Mouse (Mus musculus) retina, postnatal 7 days (tissue): Measurements from ENCODE around the gene Nme4.
"Not testable (repeated sequence)": the region's sequence is repeated elsewhere in the genome, so short reads cannot be mapped to it uniquely, and the experiment has no call there.

ENCODE experiments used
- DNase-seq: peaks from one replicate; pipeline ENCODE4 v3.0.0-alpha.2; 2012; ENCODE audit warnings: low read depth, low spot score

Nme4 gene

DNA sequence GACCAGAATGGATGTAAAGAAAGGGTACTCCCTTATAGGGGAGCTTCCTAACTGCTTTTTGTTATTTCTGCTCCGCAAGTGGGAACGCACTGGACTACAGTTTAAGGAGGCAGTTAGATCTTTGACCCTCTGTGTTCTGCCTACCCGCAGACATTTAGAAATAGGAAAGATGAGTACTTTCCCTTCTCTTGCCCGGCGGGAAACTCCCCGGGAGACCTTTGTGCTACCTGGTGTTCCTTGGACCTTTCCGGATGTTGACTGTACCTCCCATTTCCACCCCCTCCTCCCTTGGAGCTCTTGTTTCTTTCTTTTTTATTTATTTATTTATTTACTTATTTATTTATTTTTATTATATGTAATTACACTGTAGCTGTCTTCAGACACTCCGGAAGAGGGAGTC lies 18.7 kb upstream of the Nme4 start:
- no peak for DNase-seq

DNA sequence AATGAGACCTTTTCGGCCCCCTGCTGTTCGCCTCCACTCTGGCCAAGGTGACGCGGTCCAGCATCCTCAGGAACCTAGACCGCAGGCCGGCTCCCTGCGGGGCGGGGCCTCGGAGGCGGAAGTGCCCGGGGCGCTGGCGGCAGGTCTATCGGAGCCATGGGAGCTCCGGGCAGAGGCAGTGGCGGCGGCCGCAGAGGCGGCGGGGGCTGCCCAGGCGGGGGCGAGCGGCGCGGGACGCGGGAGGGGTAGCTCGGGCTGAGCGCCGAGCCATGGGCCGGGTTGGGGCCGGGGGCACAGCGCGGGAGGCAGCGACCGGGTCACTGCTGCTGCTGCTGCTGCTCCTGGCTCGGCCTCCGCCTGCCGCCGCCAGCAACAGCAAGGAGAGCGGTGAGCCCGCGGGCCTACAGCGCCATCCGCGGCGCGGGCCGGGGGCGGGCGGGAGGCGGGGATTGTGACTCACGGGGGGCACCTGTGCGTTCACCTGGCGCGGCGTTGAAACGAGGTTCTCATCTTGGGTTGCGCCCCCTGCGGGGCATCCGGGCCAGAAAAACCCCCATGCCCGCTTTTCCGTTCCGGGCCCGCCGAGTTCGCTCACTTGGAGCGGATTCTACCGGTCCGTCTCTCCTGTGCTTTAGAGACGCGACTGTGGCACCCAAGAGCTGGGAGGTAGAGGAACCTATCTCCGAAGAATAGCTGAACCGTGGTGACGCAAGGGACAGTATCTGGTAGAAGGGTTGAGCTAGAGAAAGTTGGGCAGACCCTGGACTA lies 18.0 kb upstream of the Nme4 start, which contains the start of gene Tmem8:
Gene Tmem8 (plus strand): TSS at position 119 of the 768 bp plus-strand sequence.
- DNase-seq, result no peak

DNA sequence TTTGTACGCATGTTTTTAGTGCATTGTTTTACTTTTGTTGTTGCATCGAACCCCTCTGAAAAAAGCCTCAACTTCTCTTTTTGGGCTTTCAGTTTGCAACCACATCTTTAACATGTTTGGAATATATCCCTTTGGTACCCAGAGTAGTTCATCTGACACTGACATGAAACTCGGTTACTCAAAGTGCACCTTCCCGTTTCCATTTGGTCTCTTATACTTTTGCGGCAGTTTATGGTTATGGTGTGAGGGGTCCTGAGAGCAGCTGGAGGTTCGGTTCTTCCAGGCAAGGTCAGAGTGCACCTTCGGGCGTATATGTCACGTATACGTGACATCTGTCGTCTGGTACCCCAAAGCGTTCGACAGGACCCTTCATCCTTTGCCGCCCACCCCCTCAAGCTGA lies 17.3 kb upstream of the Nme4 start:
- no peak for DNase-seq

GRCm38 (mm10) chr17:26111722-26112121 lies 16.3 kb upstream of the Nme4 start:
- DNase-seq, result no peak

- no peak for DNase-seq
These were observed 15.6 kb upstream of the Nme4 start for GRCm38 (mm10) chr17:26111024-26111423.

- no peak for DNase-seq
These were observed 14.8 kb upstream of the Nme4 start for GRCm38 (mm10) chr17:26110156-26110555.

GRCm38 (mm10) chr17:26105619-26106018 lies 10.2 kb upstream of the Nme4 start:
- DNase-seq, result no peak

GRCm38 (mm10) chr17:26101478-26101877 lies 6.1 kb upstream of the Nme4 start:
- no peak for DNase-seq

DNA sequence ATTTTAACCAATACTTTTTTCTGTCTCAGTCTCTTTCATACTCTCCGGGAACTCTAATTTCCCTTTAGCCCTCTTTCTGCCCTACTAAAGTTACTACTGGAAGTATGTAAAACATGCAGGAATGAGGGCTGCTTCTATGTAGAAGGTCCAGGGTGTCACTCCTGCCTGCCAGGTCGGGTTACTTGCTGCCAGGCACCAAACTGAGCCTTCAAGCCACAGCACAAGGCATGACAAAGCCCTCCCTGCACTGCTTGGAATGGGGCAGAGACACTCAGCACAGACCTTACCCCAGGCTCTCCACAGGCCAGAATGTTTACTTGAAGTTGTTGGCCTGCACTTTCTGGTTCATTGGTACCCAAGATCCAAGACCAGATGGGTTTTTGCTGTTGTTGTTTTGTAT lies 4.8 kb upstream of the Nme4 start:
- DNase-seq, result no peak

- not testable (repeated sequence) for DNase-seq
These were observed 3.9 kb upstream of the Nme4 start for GRCm38 (mm10) chr17:26099316-26099715.

DNA sequence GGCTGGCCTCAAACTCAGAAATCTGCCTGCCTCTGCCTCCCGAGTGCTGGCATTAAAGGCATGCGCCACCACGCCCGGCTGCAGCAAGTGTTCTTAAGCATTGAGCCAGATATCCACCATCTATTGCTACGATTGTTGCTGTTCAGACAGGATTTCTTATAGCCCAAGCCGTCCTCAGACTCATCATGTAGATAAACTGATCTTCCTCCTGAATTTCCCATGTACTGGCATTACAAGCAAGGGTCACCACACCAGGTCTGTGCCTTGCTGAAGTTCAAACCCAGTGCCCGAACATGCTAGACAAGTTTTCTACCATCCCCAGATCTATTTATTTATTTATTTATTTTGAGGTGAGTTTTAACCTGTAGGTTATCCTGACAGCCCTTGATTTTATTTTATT lies 3.1 kb upstream of the Nme4 start:
- no peak for DNase-seq

DNA sequence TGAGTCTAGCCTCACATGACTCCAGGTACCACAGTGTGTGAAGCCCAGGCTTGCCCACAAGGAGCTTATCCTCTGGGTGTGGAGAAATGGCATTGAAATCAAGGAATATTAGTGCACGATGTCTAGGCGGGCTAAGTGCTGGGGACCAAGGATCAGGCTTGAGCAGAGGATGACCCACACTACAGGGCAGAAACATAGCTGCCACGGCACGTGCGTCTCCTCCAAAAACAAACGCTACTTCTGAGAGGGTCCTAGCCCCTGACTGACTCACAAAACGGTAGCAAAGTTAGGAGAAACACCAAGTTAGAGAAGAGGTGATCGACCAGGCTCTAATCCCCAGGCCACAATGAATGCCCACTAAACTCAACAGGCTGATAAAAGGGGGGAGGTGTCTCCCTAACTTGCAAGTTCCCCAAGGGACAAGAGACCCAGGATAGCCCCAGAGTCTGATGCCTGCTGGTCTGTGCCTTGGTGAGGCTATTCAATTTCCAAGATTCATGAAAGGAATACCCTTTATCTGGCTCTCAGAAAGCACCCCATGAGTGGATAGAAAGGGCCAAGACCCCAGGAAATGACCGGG lies 781 bp downstream of the Nme4 start:
- no peak for DNase-seq

GRCm38 (mm10) chr17:26089905-26090632 lies 5.3 kb downstream of the Nme4 start, which contains the start of gene Decr2:
Decr2 (minus strand) TSS chr17:26090337.
- DNase-seq, result peak; percentile 89

- no peak for DNase-seq
These were observed 8.3 kb downstream of the Nme4 start for GRCm38 (mm10) chr17:26087059-26087564.

- DNase-seq, result no peak
These were observed 14.5 kb downstream of the Nme4 start for GRCm38 (mm10) chr17:26080867-26081266.

GRCm38 (mm10) chr17:26078851-26079250 lies 16.6 kb downstream of the Nme4 start:
- no peak for DNase-seq

DNA sequence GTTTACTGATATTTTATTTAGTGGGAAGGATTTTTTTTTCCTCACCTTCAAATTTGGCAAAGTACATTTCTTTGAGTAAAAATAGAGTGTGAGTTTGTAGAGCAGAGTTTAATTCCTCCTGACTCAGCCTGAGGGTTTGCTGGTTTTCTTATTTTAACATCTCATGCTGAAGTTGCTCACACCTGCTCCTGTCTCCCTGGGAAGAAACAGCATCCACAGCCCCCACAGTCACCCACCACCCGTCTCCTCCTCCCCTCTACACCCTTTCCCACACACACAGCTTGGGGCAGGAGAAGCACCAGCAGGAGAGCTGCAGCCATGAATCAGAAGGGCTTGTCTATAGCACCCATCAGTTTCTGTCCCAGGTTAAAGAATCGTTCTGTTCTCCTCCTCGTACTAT lies 20.2 kb downstream of the Nme4 start:
- DNase-seq, result no peak

DNA sequence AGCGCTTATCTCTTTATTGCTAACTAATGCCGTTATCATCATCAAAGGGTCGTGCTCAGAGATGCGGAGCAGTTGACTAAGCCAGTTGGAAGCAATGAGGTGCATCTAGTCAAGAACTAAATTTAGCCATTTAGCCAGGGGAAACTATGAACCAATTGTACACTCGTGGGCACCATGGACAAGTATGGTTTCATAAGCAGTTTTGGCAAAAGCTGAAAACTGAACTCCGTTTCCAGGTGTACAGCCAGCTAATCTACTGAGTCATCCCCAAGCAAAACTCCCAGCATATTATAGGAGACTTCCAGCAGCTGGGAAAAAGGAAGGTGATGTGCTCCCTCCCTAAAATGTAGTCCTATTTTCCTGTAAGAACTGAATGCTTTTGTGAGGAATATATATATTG lies 25.3 kb downstream of the Nme4 start:
- DNase-seq, result no peak

DNA sequence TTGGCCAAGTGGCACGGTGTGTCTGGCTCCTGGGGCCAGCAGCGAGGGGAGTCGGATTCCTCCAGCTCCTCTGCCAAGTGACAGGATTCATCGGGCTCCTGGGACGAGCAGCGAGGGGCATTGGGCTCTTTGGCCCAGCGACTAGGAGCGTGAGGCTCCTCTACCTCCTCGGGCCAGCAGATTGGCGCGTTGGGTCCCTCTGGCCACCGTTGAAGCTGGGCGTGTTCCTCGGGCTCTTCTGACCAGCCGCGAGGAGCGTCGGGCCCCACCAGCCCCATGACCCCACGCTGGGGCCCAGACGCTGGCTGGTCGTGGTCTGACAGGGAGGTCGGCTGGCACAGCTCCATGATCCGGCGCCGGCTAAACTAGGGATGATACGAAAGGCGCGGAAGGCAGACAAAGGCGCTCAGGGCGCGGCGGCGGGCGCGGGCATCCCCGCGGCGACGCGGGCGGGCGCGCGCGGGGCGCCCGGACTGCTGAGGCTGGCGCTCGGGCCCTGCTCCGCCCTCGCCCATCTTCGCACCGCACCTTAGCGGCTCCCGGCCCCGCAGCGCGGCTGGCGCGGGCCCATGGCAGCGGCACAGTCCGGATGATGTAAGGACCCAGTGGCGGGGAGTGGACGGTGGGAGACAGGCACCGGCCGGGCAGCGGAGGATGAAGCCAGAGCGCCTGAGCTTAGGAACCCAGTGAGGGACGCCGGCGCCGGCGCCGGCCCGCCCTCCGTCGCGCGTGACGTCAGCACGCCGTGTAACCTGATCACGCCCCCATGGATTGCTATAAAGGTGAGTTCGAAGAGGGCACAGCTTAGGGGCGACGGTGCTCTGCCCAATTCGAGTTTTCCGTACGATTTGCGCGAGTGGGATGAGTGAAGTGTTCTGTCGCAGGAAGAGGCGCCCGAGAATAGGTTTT lies 26.3 kb downstream of the Nme4 start, which contains the start of gene Rab11fip3:
Gene Rab11fip3 (minus strand): TSS at position 725 of the 909 bp plus-strand sequence.
- peak; percentile 81 for DNase-seq

DNA sequence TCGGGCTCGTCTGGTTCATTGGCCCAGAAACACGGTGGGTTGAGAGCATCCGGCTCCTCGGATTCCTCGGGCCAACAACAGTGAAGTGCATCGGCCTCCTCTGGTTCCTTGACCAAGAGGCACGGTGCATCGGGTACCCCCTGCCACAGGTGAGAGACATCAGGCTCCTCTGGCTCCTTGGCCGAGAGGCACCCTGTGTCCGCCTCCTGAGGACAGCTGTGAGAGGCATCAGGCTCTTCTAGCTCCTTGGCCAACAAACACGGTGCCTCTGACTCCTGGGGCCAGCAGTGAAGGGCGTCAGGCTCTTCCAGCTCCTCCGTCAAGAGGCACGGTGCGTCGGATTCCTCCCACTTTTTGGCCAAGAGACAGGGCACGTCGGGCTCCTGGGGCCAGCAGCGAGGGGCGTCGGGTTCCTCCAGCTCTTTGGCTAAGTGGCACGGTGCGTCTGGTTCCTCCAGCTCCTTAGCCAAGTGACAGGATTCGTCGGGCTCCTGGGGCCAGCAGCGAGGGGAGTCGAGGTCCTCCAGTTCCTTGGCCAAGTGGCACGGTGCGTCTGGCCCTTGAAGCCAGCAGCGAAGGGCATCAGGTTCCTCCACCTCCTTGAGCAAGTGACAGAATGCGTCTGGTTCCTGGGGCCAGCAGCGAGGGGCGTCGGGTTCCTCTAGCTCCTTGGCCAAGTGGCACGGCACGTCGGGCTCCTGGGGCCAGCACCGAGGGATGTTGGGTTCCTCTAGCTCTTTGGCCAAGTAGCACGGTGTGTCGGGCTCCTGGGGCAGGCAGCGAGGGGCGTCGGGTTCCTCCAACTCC lies 27.2 kb downstream of the Nme4 start:
- no peak for DNase-seq
